Mouse (Mus musculus) forebrain, embryonic 12.5 days (tissue): ENCODE measurements around the gene Ptpre. TPM values are rescaled to one million over a fixed set of nuclear protein-coding genes. Genes with fewer than 3 reads are reported as not detected.

Source experiments
- ATAC-seq: fragments of 200-750 bp; cut with Nextera tagmentation; 2 replicates; pipeline ENCODE4 v1.8.0; 2017; ENCODE audit warnings: moderate TSS enrichment; ENCODE audit not compliant: low FRiP score
- H3K27ac ChIP-seq: fragments of 300-500 bp; sonication (generic); 2 replicates; pipeline ENCODE4 v1.5.1; 2016; ENCODE audit warnings: mild to moderate bottlenecking
- H3K27me3 ChIP-seq: fragments of 300-500 bp; sonication (generic); 2 replicates; pipeline ENCODE4 v1.6.1; 2016; ENCODE audit warnings: mild to moderate bottlenecking
- H3K36me3 ChIP-seq: fragments of 300-500 bp; sonication (generic); replicated peaks from 2 replicates; pipeline ENCODE4 v1.6.1; 2016; ENCODE audit warnings: mild to moderate bottlenecking
- H3K4me1 ChIP-seq: fragments of 300-500 bp; sonication (generic); 2 replicates; pipeline ENCODE4 v1.6.1; 2016
- H3K4me2 ChIP-seq: fragments of 300-500 bp; sonication (generic); 2 replicates; pipeline ENCODE4 v1.6.1; 2016; ENCODE audit warnings: mild to moderate bottlenecking, moderate library complexity
- H3K4me3 ChIP-seq: fragments of 300-500 bp; sonication (generic); replicated peaks from 2 replicates; pipeline ENCODE4 v1.5.1; 2016; ENCODE audit warnings: mild to moderate bottlenecking
- H3K9ac ChIP-seq: fragments of 300-500 bp; sonication (generic); 2 replicates; pipeline ENCODE4 v1.6.1; 2016; ENCODE audit warnings: mild to moderate bottlenecking
- H3K9me3 ChIP-seq: fragments of 300-500 bp; sonication (generic); 2 replicates; pipeline ENCODE4 v1.6.1; 2016
- WGBS: fragments of 180-500 bp; shearing (Covaris S2); methylation state at CpG from one replicate; pipeline ENCODE4 v1.1.7; 2016; 5-methylcytosine and 5-hydroxymethylcytosine counted together
- polyA plus RNA-seq: library from polyadenylated mRNA; unstranded; fragments of >200 nt; fragmentation: Nextera tagmentation; extraction: Ambion mirVana; gene quantifications from 2 replicates; pipeline ENCODE4 v1.2.1, GENCODE M21; 2016

The Ptpre gene
- polyA plus RNA-seq, 1 experiment from 2014 or later: 1.3 TPM

DNA sequence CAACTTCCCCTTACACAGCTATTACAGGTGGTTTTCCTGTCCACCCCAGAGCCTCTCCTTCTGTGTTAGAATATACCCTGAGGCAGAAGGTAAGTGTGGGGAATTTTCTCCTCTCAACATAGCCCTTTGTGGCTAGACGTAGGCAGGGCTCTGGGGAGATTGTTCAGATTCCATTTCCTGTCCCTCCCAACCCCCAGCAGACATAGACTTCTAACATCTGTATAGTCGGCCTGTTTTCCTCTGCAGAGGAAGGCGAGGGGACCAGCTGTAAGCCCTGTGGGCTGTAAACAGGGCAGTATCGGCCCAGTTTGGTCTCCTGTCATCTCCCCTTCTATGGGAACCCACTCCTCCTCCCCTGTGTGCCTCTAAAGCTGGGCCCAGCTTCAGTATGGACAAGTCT lies 20.1 kb upstream of the Ptpre start:
- 76% methylated on average over 4 of the region's 4 CpGs for WGBS
- Histone ChIP-seq H3K4me1 (peaks cover 5% of the 10 kb centered on the region; the same call in 1 of the 2 replicates), H3K36me3 (no peaks in the 10 kb centered on the region), H3K4me2 (no peak overlapping the region), H3K4me3 (no peak overlapping the region), H3K9ac (no peak overlapping the region), H3K27me3 (no peaks in the 10 kb centered on the region), H3K9me3 (no peaks in the 10 kb centered on the region), H3K27ac (no peak overlapping the region)
- ATAC-seq: no peak

DNA sequence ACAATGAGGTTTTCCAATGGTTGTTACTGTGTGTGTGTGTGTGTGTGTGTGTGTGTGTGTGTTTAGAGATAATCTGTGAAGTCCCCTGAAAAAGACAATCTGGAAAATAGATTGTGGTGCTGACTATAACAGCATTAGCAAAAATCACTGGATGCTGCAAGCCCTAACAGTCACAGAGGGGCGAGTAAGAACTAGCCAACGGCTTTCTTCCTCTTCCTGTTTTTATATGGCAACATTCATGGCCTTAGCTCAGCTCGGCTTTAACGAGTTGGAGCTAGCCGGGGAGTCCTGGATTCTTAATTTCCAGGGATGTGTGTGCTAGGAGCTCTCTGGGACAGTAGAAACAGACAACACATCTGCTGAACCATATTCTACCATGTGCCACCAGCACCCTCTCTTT lies 17.0 kb upstream of the Ptpre start:
- Histone ChIP-seq H3K4me1 (peaks cover 5% of the 10 kb centered on the region; the same call in 1 of the 2 replicates), H3K4me2 (no peak overlapping the region), H3K27me3 (no peaks in the 10 kb centered on the region), H3K27ac (no peak overlapping the region), H3K9ac (no peak overlapping the region), H3K4me3 (no peak overlapping the region), H3K9me3 (no peaks in the 10 kb centered on the region), H3K36me3 (no peaks in the 10 kb centered on the region)
- no peak for ATAC-seq
- 68% methylated on average over 5 of the region's 5 CpGs for WGBS

DNA sequence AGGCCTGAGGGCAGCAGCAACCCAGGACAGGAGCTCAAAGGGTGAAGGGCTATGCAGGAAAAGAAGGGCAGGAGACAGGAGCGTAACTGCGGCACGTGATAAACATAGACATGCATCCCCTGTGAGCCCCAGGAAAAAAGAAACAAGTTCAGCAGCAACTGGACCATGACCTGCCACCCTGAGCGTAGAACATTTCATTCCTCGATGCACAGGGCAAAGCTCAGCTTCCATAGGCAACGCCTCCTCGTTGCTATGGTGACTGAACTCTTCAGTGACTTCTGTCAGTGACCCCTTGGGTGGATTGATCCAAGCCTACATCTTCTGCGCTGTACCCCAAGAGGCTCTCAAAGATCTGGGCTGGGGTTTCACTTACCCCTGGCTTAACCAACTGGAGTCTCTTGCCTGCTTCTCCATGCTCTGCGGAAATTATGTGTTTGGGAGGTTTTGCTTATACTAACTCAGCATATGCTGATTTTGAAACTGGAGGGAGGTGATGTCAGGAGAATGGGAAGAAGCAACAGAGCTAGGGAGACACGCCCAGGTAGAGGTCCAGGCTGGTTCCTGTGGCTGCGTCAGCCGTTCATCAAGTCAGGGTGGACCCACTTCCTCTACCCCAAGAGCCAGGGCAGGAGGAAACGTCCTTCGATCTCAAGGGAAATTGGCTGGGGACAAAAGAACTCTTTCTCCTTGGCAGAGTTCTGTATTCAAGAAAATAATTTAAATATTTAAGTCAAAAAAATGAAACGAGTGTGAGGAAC lies 15.3 kb upstream of the Ptpre start:
- H3K9ac ChIP-seq: no peak overlapping the region
- no peaks in the 10 kb centered on the region for H3K36me3 ChIP-seq
- WGBS: 74% methylated on average over 15 of the region's 15 CpGs
- H3K4me1 ChIP-seq: peaks cover 5% of the 10 kb centered on the region; the same call in 1 of the 2 replicates
- H3K27ac ChIP-seq: no peak overlapping the region
- no peaks in the 10 kb centered on the region for H3K27me3 ChIP-seq
- no peaks in the 10 kb centered on the region for H3K9me3 ChIP-seq
- no peak for ATAC-seq
- H3K4me2 ChIP-seq: no peak overlapping the region
- no peak overlapping the region for H3K4me3 ChIP-seq

DNA sequence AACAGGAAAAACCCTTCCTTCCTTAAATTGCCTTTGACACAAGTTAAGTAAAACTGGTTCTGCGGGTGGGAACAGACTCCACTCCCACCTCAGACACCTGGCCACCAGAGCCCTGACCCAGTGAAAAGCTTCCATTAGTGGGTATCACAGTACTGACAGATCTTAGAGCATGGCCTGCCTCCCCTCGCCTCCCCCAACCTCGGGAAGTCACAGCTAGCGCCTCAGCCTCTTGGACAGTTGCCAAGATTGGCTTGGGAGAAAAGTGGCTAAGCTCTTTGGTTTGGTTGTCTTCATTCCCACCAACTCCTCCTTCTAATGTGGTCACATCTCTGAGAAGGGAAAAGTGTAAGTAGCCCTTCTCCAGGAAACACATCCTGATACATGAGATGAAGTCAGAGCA lies 13.3 kb upstream of the Ptpre start:
- no peak for ATAC-seq
- Histone ChIP-seq H3K4me1 (peaks cover 5% of the 10 kb centered on the region; the same call in 1 of the 2 replicates), H3K36me3 (no peaks in the 10 kb centered on the region), H3K9me3 (no peaks in the 10 kb centered on the region), H3K27ac (no peak overlapping the region), H3K27me3 (no peaks in the 10 kb centered on the region), H3K9ac (no peak overlapping the region), H3K4me2 (no peak overlapping the region), H3K4me3 (no peak overlapping the region)
- 69% methylated on average over 4 of the region's 4 CpGs for WGBS

DNA sequence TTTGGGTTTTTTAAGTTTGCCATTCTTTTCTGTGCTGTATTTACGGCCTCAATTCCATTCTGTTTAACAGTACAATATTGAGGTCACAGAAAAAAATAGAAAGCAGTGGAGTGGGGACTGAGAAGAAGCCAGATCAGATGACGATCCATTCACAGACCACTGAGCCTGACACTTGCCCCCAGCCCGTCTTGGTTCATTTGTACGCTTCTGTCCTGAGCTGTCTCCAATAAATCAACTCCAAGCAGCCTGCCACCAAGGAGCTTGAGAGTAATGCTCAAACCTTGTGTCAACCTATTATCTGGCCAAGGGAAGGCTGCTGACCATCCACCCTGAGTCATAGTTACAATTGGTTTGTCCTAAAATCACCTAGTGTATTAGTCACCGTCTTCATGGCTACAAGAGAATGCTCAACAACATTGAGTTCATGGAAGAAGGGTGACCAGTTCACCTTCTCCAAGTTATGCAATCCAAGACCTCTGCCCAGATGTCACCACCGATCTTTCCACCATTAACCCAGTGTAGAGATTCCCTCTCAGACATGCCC lies 12.8 kb upstream of the Ptpre start:
- Histone ChIP-seq H3K36me3 (no peaks in the 10 kb centered on the region), H3K27ac (no peak overlapping the region), H3K9me3 (no peaks in the 10 kb centered on the region), H3K9ac (no peak overlapping the region), H3K4me2 (no peak overlapping the region), H3K4me3 (no peak overlapping the region), H3K4me1 (peaks cover 5% of the 10 kb centered on the region; the same call in 1 of the 2 replicates), H3K27me3 (no peaks in the 10 kb centered on the region)
- no peak for ATAC-seq
- 82% methylated on average over 6 of the region's 6 CpGs for WGBS

GRCm38 (mm10) chr7:135526574-135527152 lies 10.6 kb upstream of the Ptpre start:
- Histone ChIP-seq H3K9me3 (no peaks in the 10 kb centered on the region), H3K9ac (no peak overlapping the region), H3K27ac (no peak overlapping the region), H3K4me2 (no peak overlapping the region), H3K27me3 (no peaks in the 10 kb centered on the region), H3K4me1 (peaks cover 4% of the 10 kb centered on the region; the same call in 1 of the 2 replicates), H3K36me3 (no peaks in the 10 kb centered on the region), H3K4me3 (no peak overlapping the region)
- no peak for ATAC-seq
- WGBS: 94% methylated on average over 3 of the region's 3 CpGs

GRCm38 (mm10) chr7:135527169-135527568 lies 10.1 kb upstream of the Ptpre start:
- ATAC-seq: no peak
- no peak overlapping the region for H3K27ac ChIP-seq
- no peak overlapping the region for H3K4me2 ChIP-seq
- no peaks in the 10 kb centered on the region for H3K4me1 ChIP-seq
- H3K9ac ChIP-seq: no peak overlapping the region
- no peaks in the 10 kb centered on the region for H3K9me3 ChIP-seq
- no peak overlapping the region for H3K4me3 ChIP-seq
- 70% methylated on average over 3 of the region's 3 CpGs for whole genome bisulfite sequencing
- no peaks in the 10 kb centered on the region for H3K27me3 ChIP-seq
- H3K36me3 ChIP-seq: no peaks in the 10 kb centered on the region

DNA sequence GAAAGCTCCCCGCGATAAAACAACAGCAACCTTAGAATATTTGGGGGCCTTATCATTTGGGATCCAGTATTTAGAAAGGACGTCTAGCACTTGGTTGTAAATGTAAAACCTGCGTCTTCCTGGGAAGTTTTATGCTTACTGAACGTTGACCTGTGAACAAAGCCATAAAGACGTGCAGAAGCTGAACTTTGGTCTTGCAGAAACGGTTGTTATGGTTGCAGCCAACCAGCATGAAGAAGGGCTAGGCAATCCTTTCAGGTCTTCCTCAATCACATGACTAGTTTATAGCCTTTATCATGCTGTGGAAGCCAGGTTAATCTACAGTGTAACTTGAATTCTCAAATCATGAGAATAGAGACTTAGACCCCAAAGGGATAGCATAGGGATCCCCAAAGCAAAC lies 8.8 kb upstream of the Ptpre start, which contains the start of gene Clrn3:
Clrn3 (minus strand) TSS at position 140 of the 400 bp plus-strand sequence.
- no peak within 1 kb of the TSS for H3K4me2 ChIP-seq
- H3K27me3 ChIP-seq: no peaks in the 10 kb centered on the region
- H3K36me3 ChIP-seq: no peaks in the 10 kb centered on the region
- no peaks in the 10 kb centered on the region for H3K9me3 ChIP-seq
- no peak within 1 kb of the TSS for H3K9ac ChIP-seq
- H3K4me1 ChIP-seq: no peaks in the 10 kb centered on the region
- ATAC-seq: no peak
- H3K27ac ChIP-seq: no peak within 1 kb of the TSS
- no peak within 1 kb of the TSS for H3K4me3 ChIP-seq
- 92% methylated on average over 7 of the region's 7 CpGs for WGBS

DNA sequence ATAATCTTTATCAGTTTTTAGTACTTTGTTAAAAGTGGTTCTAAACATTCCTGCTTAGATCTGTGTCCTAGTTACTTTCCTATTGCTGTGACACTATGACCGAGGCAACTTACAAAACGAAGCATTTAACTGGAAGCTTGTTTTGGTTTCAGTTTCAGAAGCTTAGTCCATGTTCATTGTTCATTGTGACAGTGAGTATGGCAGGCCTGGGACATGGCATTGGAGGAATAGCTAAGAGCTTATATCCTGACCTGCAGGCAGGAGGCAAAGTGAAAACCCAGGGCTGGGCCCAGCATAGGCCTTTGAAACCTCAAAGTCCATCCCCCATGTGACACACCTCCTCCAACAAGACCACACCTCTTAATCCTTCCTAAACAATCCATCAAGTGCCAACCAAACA lies 8.2 kb upstream of the Ptpre start:
- Histone ChIP-seq H3K27me3 (no peaks in the 10 kb centered on the region), H3K27ac (no peak overlapping the region), H3K4me1 (no peaks in the 10 kb centered on the region), H3K36me3 (no peaks in the 10 kb centered on the region), H3K9ac (no peak overlapping the region), H3K4me3 (no peak overlapping the region), H3K4me2 (no peak overlapping the region), H3K9me3 (no peaks in the 10 kb centered on the region)
- WGBS: 89% methylated on average over 2 of the region's 2 CpGs
- no peak for ATAC-seq

- peaks cover 25% of the 10 kb centered on the region for H3K27me3 ChIP-seq
- 65% methylated on average over 2 of the region's 2 CpGs for WGBS
- no peak for ATAC-seq
Observed at GRCm38 (mm10) chr7:135534548-135535189, 2.6 kb upstream of the Ptpre start.

GRCm38 (mm10) chr7:135535908-135536307 lies 1.4 kb upstream of the Ptpre start:
- Histone ChIP-seq H3K4me2 (no peak overlapping the region), H3K4me1 (peaks cover 8% of the 10 kb centered on the region), H3K4me3 (no peak overlapping the region), H3K27ac (no peak overlapping the region), H3K27me3 (peaks cover 32% of the 10 kb centered on the region), H3K9me3 (no peaks in the 10 kb centered on the region), H3K9ac (no peak overlapping the region), H3K36me3 (no peaks in the 10 kb centered on the region)
- ATAC-seq: no peak
- 85% methylated on average over 3 of the region's 3 CpGs for WGBS

More at GRCm38 (mm10) chr7:135534548-135535189, 2.6 kb upstream of the Ptpre start:
- Histone ChIP-seq H3K9me3 (no peaks in the 10 kb centered on the region), H3K9ac (no peak overlapping the region), H3K4me3 (no peak overlapping the region), H3K36me3 (no peaks in the 10 kb centered on the region), H3K4me1 (peaks cover 8% of the 10 kb centered on the region), H3K4me2 (no peak overlapping the region), H3K27ac (no peak overlapping the region)

DNA sequence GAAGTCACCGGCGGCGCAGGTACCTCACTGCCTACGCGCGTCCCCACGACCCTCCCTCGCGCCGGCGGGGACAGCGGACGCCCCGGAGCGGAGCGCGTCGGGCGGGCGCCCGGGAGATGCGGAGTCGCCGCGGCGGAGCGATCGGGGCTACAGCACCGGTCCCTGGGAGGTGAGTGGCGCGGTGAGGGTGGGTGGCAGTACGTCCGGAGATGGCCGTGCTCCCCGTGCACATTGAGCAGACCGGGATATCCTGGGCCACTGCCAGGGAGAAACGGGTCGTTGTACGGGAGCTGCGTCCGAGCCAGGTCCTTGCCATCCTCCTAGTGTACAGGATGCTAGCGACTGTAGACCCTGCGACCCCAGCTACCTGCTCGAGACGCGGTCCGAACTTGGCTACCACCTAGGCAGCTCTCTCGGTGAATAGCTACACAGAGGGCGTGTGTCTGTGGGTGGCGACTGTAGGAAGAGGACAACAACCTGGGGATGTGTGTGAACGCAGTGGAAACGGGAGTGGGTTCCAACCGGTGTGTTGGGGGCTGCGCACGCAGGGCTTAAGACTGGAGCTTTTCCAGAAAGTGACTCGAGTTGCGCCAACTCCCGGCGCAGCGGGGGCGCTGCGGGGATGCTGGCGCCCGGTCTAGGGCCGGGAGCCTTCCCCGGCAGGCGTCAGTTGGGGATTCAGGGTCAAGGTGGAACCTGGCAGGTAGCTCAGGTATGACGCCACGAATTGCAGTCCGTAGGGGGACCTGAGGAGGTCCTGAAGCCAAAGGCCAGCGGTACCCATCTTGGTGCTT lies 864 bp downstream of the Ptpre start:
- no peak for ATAC-seq
- H3K27ac ChIP-seq: no peak overlapping the region
- under 1% methylated on average over 70 of the region's 71 CpGs for WGBS

More for the DNA sequence above, 864 bp downstream of the Ptpre start:
- peaks cover 32% of the 10 kb centered on the region for H3K27me3 ChIP-seq
- H3K4me3 ChIP-seq: peak overlapping the region; percentile 61
- H3K9ac ChIP-seq: peak overlapping the region; percentile 64
- H3K9me3 ChIP-seq: no peaks in the 10 kb centered on the region
- peak overlapping the region; percentile 99 for H3K4me2 ChIP-seq
- peaks cover 8% of the 10 kb centered on the region for H3K4me1 ChIP-seq
- no peaks in the 10 kb centered on the region for H3K36me3 ChIP-seq
